Mouse (Mus musculus) ovary, postnatal 14 days (tissue): ENCODE results near the gene Anapc11.
A peak's percentile ranks its signal among the peaks of the same experiment; 100 is the strongest.

Experiments used
- DNase-seq: peaks from one replicate; pipeline ENCODE4 v3.0.0; 2022; ENCODE audit warnings: low spot score

The Anapc11 gene

DNA sequence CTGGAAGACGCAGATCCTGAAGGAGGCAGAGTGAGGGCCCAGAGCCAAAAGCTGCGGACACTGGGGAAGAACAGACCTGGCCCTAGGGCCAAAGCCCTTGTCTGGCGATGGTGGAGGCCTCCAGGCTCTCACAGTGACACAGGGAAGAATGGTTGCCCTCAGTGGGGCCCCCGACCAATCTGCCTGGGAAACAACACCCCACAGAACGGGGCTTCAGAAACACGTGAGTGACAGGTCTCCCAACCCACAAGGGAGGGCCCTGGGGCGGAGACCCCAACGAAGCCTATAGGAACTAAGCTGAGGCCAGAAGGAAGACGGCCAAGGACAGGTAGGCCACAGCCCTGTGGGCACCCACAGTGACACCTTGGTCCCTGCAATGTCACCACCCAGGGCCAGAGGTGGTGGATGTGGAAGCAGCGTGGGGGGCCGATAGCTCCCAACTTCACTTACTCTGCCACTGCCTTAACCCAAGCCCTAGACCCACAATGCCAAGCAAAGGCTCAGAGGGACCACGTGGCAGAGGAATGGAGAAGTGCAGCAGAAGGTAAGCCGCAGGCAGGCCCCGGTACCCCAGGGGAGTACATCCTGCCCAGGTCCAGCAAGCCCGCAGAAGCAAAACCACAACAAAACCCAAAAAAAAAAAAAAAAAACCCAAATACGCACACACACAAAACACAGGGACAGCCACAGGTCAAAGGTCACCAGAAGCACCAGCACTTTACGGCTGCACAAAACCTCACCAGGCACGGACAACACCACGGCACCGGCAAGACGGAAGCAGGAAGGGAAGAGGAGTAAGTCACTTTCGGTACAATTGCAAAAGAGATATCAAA, 29.5 kb downstream of the Anapc11 start:
- DNase-seq: no peak

- no peak for DNase-seq
Measured at GRCm38 (mm10) chr11:120628601-120629340, 30.6 kb downstream of the Anapc11 start.

DNA sequence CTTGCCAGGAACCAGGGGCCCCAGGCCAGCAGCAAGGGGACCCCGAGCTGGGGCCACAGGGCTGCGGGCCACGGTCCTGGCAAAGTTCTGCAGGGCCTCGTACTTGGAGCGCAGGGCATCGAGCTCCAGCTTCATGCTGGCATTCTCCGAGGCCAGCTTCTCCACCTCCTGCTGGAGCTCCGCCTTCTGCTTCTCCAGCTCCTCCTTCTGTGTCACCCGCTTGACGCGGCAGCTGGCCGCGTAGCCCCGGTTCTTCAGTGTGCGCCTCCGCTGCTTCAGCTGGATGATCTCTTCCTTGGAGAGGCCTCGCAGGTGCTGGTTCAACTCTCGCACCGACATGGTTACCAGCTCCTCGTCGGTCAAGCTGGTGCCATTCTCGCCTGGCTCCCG, 31.1 kb downstream of the Anapc11 start:
- DNase-seq: no peak

GRCm38 (mm10) chr11:120629911-120630310, 31.7 kb downstream of the Anapc11 start:
- no peak for DNase-seq

DNA sequence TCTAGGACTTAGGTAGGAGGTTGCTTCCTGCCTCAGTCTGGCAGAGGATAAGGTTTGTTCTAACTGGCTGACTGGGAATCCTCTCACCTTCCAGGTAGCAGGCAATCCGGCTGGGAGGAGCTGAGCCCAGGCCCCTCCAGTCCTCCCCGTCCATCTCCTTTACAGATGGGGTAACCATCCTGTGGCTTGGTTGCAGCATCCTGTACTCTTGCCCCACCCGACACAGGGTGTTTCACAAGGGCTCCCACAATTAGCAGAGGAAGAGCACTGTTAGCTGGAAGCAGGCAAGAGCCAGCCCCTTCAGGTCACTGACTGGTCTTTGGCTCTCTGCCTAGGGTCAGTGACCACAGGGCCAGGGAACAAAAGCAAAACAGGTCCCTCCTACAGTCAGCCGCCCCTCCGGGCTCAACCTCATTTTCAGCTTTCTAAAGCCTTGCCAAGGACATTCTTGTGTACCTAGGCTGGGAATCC, 32.2 kb downstream of the Anapc11 start:
- DNase-seq: no peak

DNA sequence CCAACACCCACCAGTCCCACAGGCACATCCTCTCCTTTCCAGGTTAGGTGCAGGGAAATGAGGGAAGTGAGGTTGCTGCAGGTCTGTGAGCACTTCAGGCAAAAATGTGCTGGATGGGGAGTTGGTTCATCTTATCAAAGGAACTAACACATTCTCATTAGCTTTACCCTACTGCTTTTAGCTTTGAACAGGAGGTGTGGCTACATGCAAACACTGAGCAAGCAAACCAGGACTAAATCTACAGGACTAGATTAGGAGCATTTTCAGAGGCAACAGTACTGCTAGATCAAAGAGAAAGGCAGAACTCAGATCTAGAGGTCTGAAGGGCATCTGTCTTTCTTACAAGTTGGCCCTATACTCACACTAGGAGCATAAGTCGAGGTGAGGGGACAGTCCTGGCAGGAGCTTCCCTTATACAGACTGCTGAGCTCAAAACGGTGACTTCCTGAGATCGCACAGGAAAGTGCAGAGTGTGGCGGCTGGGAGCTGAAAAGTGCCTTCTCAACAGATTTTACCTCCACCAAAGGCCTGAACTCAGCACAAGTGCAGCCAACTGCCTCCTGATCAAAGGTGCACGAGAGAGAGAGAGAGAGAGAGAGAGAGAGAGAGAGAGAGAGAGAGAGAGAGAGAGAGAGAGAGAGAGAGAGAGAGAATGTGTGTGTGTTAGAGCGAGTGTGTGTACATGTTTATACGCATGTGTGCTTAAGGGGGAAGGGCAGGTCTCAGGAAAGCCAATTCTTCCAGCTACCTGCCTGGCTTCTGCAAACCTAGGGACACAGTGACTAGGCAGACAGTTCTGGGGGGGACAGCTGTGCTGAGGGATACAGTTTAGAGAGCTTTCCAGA, 32.9 kb downstream of the Anapc11 start:
- no peak for DNase-seq

DNA sequence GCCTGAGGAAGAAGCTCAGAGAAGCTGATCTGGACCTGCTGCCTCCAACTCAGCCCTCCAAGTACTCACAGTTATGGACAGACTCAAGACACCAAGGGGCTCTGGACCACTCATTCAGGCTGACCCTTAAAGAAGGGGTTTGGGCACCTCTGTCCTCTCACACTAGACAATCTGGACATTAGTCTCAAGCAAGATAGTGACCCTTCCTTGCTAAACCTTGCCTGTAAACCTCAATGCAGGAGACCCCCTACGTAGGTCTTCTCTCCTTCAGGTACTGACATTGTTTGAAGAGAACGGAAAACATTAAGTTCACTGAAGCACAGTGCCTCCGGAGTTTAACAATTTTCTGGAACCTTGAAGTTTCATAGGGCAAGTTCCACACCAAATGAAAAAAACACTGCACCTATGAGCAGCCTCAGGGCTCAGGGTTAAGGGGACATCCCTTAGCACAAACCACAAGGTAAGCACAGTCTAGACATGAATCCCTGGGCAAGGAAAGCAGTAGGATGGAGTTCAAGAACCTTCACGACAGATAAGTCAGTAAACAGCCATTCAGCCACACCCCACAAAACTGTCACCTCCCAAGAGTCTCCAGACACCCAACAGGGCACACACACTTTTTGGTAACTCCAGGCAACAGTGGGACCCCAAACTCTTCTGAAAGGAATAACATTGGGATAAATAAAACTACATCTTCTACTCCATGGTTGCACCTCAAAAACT, 33.7 kb downstream of the Anapc11 start:
- DNase-seq: no peak

- DNase-seq: peak; percentile 57
Measured at GRCm38 (mm10) chr11:120632559-120633519, 34.6 kb downstream of the Anapc11 start.

DNA sequence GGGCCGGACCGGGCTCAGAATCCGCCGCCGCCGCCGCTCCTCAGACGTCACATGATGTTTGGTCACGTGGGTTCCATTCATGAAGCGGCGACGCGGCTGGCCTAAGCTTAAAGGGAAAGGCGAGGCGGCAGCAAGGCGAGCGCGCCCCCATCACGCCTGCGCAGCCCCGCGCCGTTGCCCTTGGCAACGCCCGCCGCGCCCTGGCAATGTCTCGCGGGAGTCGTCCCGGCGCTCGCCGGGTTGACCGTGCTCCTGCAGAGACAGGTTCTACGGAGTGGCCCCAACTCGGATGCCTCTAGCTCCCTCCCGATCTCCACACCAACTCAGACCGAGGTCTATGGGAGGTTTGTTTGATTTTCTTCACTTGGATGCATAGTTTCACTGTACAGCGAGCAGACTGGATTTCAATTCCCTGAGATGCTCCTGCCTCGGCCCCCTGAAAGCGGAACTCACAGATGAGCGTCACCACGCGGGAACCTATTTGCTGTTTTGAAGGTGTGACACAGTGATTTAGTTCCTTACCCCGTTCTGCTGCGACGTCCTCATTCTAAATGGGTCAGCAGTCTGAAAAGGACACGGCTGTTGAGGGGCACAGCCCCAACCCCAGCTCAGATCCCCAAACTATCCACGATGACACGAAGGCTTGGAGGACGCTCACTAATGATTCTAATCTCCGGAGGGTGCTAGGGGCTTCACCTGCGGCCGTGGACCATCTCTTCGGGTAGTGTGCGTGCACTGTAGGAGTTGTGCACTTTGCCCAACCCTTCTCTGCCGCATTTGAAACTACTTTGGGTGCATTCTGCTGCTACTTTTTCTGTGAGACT, 35.5 kb downstream of the Anapc11 start, which contains the start of gene Mafg:
Gene Mafg, minus strand, starts transcription at position 81 of the 824 bp plus-strand sequence.
- peak; percentile 89 for DNase-seq

DNA sequence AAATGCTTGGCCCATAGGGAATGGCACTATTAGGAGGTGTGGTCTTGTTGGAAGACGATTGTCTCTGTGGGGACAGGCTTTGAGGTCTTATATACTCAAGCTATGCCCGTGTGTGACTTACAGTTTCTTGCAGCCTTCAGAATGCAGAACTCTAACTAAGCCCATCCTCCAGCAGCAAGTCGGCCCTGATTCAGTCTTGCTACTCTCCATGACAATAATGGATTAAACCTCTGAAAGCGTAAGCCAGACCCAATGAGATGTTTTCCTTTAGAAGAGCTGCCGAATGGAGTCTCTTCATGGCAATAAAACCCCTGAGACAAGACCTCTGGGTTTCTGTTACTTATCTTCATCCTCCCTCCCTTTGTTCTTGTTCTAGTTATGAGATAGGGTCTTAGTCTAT, 36.6 kb downstream of the Anapc11 start:
- DNase-seq: no peak

GRCm38 (mm10) chr11:120641255-120641654, 43.0 kb downstream of the Anapc11 start:
- no peak for DNase-seq

DNA sequence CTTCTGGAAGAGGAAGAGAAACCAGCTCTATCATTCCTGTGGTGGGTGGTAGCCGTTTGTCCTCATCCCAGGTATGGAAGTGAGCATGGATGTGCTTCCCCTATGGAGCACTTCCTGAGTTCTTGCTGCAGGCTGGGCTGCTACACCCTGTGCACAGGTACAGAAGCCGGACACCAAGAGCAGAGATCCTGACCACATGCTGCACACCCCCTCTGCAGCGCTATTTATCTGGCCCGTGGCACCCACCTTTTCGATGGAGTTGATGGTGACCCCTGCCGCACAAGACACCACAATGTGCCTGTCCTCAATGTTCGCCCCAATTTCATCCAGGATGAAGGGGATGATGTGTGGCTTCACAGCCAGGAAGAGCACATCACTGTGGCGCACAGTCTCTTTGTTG, 43.6 kb downstream of the Anapc11 start:
- no peak for DNase-seq

GRCm38 (mm10) chr11:120642939-120643600, 44.8 kb downstream of the Anapc11 start:
- no peak for DNase-seq

DNA sequence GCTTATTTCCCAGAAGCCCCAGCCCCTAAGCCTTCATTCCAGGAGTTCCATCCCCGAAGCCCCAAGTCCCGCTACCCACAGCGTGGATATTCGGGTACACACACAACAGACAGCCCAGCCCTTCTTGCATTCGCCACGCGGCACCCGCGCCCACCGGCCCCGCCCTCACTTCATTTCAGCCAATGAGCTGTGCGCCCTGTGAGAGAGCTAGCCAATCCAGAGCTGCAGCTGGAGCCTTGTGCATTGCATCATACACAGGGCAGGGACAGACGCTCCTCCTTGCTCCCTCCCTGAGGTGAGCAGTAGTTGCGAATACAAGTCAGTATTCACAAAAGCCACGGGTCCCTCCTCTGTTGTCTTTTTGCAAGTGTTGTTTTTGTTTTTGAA, 45.4 kb downstream of the Anapc11 start, which contains the start of gene Pycr1:
Gene Pycr1, minus strand, starts transcription at position 169 of the 387 bp plus-strand sequence.
- DNase-seq: peak; percentile 88

DNA sequence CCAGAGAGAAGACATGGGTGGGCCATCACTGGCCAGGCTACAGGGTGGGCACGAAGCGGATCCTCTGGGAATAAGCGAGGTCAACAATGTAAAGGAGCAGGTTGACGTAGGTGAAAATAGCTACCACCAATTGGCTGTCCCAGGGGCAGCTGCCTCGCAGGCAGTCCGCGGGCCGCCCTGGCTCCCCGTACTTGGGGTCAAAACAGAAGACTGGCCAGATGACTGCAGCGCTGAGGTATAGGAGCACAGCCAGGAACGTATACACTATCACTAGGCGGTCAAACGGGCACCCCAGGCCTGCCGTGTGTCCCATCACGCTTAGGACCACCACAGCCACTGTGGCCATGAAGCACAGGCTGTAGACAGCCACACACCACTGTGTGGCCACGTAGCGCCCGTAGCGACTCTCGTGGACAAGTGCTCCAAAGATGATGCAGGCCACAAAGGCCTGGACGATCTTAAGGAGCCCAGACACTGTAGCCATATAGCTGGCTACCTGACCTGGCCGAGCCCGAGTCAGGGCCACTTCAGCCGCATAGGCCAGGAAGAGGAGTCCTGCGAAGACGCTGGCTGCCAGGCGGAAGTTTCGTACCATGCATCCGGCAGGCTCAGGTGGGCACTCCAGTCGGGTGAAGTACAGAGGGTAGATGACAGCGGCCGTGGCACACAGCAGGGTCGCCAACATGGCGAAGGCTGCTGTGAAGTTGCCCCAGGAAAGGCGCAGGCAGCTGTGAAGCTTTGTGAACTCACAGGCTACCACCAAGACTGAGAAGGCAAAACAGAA, 49.0 kb downstream of the Anapc11 start:
- DNase-seq: no peak

GRCm38 (mm10) chr11:120648001-120648476, 49.8 kb downstream of the Anapc11 start, which contains the start of gene Myadml2:
TSS of gene Myadml2 (minus strand) at chr11:120648158.
- DNase-seq: no peak

DNA sequence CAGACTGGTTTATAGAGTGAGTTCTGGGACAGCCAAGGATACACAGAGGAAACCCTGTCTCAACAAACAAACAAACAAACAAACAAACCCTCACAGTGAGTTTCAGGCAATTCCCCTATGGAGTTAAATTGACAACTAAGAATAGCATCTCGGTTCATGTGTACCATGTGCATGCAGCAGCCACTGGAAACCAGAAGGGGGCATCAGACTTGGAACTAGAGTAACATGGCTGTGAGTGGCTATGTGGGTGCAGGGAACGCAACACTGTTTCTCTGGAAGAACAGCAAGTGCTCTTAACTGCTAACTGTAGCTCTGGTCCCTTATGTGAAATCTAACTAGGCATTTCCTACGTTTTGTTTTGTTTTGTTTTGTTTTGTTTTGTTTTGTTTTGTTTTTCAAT, 53.7 kb downstream of the Anapc11 start:
- DNase-seq: no peak

DNA sequence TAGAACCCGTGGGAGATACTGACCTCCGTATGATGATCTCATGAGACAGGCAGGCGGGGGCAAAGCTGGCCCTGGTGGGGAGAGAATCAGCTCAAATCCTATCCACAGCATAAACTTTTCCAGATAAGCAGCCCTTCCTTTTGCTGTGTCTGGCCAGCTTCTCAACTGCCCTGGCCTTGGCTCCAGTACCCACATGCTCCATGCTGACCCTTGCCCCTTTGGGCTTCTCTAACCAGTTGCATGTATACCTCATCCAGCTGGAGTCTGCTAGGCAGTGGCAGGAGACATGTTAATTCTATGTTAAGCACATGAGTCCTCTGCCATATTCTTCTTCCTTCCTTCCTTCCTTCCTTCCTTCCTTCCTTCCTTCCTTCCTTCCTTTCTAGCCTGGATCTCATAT, 56.5 kb downstream of the Anapc11 start:
- DNase-seq: no peak
